Mouse (Mus musculus): ENCODE data around the gene Lbr. TPM values are rescaled to one million over a fixed set of nuclear protein-coding genes. Genes with fewer than 3 reads are reported as not detected.

Lbr gene
- 10 to 100 TPM; 34.4 to 40.9 TPM for total RNA-seq (2021)
- long read RNA-seq, experiment 1, transcript Lbr-201 (14 exons, 3,510 nt) = major isoform, 81 of 89 reads
- long read RNA-seq, experiment 1, partial matches to known transcripts = 3 of 89 reads
- long read RNA-seq, experiment 1, other reads (novel, unspliced or antisense) = 5 of 89 reads
- long read RNA-seq, experiment 2, transcript Lbr-201 (14 exons, 3,510 nt) = major isoform, 78 of 93 reads
- long read RNA-seq, experiment 2, partial matches to known transcripts = 5 of 93 reads
- long read RNA-seq, experiment 2, other reads (novel, unspliced or antisense) = 10 of 93 reads

- no peak for DNase-seq
Observed at GRCm38 (mm10) chr1:181842781-181843180, at the start of gene Lbr. Gene Lbr (minus strand): TSS chr1:181843046.

DNA sequence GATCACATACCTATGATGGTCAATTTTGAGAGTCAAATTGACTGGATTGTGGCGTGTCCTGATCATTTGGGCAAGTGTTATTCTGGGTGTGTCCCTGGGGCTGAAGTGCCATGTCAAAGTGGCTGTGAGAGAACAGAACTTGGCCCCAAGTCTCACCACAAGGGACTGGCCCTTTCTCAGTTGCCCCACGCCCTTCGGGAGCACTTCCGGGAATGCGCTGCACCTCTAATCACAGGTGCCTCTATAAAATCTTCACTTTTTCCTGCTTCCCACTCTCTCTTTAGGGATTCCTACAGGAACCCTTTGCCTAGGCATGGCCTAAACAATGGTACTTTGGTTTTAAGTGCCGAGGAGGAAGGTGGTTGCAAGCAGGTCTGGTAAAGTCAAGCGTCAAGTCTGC is 46.8 kb upstream of the Lbr start:
- DNase-seq = no peak

- peak; percentile 94 for DNase-seq
Observed at GRCm38 (mm10) chr1:181888801-181889200, 46.0 kb upstream of the Lbr start.

DNA sequence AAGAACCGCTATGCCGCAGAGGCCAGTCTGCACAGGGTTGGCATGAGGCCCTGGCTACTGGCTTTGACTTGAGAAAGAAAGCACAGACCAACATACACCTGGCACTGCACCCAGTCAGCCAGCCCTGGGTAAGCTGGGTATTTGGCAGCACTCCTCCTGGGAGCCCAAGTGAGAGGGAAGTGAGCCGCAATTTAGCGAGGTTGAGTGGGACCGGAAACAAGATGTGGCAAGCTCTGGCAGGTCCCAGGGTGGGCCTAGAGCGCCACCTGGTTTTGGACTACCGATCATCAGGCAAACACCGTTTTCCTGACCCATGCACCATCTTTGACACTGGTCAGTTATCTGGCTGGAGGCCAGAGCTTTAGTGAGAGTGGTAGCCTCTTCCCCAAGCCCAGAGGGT is 38.7 kb upstream of the Lbr start:
- peak; percentile 58 for DNase-seq

DNA sequence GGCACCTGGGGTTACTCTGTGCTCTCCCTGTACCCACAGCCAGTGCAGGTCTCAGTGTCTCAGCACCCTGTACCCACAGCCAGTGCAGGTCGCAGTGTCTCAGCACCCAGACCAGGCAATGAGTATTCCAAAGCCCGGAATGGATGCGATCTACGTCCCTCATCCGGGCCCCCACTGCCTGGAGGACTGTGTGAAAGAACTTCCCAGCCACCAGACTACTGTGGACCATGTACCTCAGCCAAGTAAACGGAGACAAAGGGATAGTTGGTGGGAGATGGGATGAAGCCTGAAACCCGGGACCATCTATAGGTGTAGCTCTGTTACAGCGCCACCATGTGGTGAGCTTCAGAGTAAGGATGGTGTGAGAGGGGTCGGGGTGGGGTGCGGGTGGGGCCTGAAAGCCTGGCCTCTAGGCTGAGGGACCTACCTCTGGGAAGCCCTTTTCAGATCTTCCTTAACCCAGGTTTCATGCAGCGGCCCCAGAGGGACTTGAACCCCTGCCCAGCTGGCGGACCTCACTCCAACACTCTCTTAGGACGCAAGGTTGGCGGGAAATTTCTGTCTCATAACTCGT is 38.0 kb upstream of the Lbr start:
- no peak for DNase-seq

GRCm38 (mm10) chr1:181878436-181878835 is 35.6 kb upstream of the Lbr start:
- DNase-seq = no peak

- no peak for DNase-seq
Observed at GRCm38 (mm10) chr1:181877088-181877487, 34.2 kb upstream of the Lbr start.

- no peak for DNase-seq
Observed at GRCm38 (mm10) chr1:181876656-181877055, 33.8 kb upstream of the Lbr start.

- DNase-seq = no peak
Observed at GRCm38 (mm10) chr1:181873086-181873920, 30.5 kb upstream of the Lbr start.

DNA sequence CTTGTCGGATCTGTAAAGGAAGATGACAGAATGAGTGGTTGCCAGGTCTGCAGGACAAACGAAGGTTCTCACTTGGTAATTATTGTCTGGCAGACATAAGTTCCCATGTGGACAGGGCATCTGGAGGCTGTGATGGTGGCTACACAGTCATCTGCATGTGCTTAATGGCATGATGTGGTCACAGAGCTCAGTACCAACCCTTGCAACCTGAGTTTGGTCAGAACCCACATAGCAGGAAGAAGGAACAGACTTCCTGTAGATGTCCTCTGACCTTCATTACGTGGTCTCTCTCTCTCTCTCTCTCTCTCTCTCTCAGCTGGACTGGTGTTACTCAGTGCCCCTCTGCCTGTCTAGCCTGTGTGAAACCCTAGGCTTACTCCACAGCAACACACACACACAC is 29.8 kb upstream of the Lbr start:
- no peak for DNase-seq

DNA sequence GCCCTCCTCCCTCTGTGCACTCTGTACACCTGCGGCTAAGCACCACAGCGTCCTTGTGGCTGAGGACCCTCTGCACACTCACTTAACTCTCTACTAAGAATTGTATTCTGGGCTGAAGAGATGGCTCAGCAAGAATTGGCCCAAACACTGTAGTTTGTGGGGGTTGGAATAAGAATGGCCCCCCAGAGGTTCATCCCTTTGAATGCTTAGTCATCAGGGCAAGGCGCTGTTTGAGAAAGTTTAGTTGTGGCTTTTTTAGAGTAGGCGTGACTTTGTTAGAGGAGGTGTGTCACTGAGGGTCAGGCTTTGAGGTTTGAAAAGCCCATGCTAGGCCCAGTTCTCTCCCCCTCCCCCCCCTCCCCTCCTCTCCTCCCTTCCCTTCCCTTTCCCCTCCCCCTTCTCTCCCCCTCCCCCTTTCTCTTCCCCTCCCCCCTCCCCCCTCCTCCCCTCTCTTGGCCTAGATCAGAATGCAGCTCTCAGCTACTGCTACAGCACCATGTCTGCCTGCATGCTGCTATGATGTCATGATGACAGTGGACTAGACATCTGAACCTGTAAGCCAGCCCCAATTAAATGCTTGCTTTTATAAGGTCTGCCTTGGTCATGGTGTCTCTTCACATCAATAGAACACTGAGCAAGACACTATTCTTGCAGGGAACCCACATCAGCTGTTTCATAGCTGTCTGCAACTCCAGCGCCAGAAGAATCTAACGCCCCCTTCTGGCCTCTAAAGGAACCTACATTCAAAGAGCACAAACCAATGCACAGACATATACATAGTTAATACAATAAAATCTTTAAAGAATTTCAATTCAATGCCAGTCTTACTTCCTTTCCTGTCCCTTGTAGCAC is 23.8 kb upstream of the Lbr start:
- no peak for DNase-seq

GRCm38 (mm10) chr1:181865863-181866216 is 23.0 kb upstream of the Lbr start:
- DNase-seq = no peak

GRCm38 (mm10) chr1:181864971-181865862 is 22.4 kb upstream of the Lbr start:
- no peak for DNase-seq

DNA sequence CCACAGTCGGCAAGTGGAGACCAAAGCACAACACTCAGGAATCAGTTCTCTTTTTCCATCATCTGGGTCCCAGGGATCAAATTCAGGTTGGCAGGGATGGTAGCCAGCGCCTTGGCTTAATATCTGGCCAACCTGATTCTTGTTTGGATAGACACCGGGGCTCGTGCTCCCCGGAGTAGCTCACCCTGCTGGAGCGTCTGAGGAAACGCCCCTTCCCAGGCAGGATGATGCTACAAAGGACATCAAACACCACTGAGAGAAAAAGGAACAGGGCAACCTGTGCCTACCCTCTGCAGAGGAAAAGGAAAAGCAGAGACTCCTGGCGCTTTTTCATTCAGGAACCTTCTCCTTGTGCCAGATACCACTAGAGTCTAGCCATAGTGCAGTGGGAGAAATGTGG is 20.6 kb upstream of the Lbr start:
- DNase-seq = no peak

DNA sequence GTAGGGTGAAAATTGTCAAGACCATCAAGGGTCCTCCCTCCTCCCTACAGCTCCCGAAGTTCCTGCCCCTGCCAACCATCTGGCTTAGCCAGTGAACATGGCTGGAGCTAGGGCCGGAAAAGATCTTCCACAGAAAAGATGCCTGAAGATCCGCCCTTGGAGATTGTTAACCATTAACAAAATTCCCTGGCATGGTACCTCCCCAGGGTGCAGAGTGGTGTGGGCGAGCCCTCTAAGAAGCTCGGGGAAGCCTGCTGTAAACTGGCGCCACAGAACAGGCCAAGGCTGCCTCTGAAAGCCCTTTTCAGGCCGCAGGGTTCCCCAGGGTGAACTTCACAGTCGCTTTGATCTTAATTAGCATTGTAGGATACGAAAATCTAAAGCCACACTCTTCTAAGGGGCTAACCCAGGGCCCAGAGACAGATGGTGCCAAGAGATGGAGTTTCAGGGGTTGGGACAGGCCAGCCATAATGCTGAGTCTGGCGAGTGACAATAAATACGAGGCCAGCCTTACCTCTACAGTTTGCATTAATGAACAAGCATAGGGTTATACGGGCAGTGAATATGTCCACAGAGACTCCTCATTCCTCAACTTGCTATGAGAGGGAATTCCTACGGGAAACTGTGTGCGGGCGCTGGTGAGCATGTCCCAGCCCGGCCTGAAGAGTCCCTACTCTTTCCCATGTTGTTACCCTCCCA is 20.0 kb upstream of the Lbr start:
- DNase-seq = no peak

DNA sequence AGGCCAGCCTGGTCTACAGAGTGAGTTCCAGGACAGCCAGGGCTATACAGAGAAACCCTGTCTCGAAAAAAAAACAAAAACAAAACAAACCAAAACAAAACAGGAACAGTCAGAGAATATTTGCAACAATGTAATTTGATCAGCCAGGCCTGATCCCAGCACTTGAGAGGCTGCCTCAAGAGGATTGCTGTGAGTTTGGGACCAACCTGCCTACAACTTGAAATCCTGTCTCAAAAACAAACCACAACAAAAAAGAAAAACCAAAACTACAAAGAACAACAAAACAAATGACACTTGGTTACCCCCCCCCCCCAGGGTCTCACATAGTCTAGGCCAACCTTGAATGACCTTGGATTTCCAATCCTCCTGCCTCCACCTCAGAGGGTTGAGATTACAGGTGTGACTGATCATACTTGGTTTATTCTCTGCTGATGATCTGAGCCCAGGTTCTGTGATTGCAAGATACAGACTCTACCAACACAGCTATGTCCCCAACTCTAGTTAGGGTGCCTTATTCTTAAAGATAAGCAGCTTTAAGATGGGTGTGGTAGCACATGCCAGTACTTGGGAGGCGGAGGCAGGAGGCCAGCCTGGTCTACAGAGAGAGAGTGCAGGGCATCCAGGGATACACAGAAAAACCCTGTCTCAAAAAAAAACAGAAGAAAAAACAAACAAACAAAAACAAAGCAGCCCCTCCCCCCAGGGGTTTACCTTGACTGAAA is 18.5 kb upstream of the Lbr start:
- DNase-seq = no peak

DNA sequence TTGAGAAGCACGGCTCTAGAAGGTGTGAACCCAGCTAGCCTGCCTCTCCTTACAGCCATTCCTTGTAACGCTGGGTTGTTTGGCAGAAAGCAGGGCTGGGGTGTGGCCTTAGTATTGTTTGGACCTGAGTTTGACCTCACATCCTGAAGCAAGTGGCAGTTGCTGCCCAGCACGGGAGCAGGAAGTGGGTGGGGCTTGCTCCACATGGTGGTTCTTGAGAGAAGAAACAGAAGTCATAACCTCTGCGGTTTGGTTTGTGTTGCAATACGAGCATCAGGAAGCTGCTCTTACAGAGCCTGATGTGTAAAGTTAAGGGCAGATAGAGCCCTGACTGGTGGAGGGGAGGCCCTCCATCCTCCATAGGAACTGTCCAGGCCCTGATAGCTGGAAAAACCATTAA is 17.8 kb upstream of the Lbr start:
- peak; percentile 33 for DNase-seq

- no peak for DNase-seq
Observed at GRCm38 (mm10) chr1:181856329-181856728, 13.5 kb upstream of the Lbr start.

DNA sequence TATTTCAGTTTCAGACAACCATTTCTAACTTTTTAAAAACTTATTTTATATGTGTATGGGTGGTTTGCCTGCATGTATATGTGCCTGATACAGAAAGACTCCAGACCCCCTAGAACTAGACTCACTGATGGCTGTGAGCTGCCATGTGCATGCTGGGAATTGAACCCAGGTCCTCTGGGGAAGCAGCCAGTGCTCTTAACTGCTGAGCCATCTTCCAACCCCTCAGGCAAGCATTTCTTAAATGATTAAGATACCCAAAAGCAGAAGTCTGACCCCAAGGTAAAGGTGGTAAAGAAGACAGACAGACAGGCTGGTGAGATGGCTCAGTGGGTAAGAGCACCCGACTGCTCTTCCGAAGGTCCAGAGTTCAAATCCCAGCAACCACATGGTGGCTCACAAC is 12.0 kb upstream of the Lbr start:
- no peak for DNase-seq

- peak; percentile 18 for DNase-seq
Observed at GRCm38 (mm10) chr1:181853081-181853736, 10.4 kb upstream of the Lbr start.
